Mouse (Mus musculus) embryonic facial prominence, embryonic 15.5 days (tissue): ENCODE data around the gene Tia1. TPM values are rescaled to one million over a fixed set of nuclear protein-coding genes. Genes with fewer than 3 reads are reported as not detected.

Experiments used
- ATAC-seq: fragments of 200-750 bp; cut with Nextera tagmentation; 2 replicates; pipeline ENCODE4 v1.8.0; 2017; ENCODE audit warnings: low read depth, moderate TSS enrichment; ENCODE audit not compliant: insufficient number of reproducible peaks, low FRiP score, low TSS enrichment
- H3K27ac ChIP-seq: fragments of 300-500 bp; sonication (generic); replicated peaks from 2 replicates; pipeline ENCODE4 v1.5.1; 2015; ENCODE audit warnings: mild to moderate bottlenecking, inconsistent platforms
- H3K27me3 ChIP-seq: fragments of 300-500 bp; sonication (generic); 2 replicates; pipeline ENCODE4 v1.6.1; 2015; ENCODE audit warnings: inconsistent platforms
- H3K36me3 ChIP-seq: fragments of 300-500 bp; sonication (generic); 2 replicates; pipeline ENCODE4 v1.6.1; 2015; ENCODE audit warnings: mild to moderate bottlenecking, inconsistent platforms
- H3K4me1 ChIP-seq: fragments of 300-500 bp; sonication (generic); 2 replicates; pipeline ENCODE4 v1.6.1; 2015; ENCODE audit warnings: inconsistent platforms
- H3K4me2 ChIP-seq: fragments of 300-500 bp; sonication (generic); replicated peaks from 2 replicates; pipeline ENCODE4 v1.6.1; 2015; ENCODE audit warnings: mild to moderate bottlenecking, inconsistent platforms
- H3K4me3 ChIP-seq: fragments of 300-500 bp; sonication (generic); replicated peaks from 2 replicates; pipeline ENCODE4 v1.5.1; 2015; ENCODE audit warnings: mild to moderate bottlenecking, inconsistent platforms
- H3K9ac ChIP-seq: fragments of 300-500 bp; sonication (generic); 2 replicates; pipeline ENCODE4 v1.6.1; 2015; ENCODE audit warnings: inconsistent platforms
- H3K9me3 ChIP-seq: fragments of 300-500 bp; sonication (generic); replicated peaks from 2 replicates; pipeline ENCODE4 v1.6.1; 2016; ENCODE audit warnings: inconsistent platforms
- WGBS: fragments of 180-500 bp; shearing (Covaris S2); methylation state at CpG from one replicate; pipeline ENCODE4 v1.1.7; 2015; 5-methylcytosine and 5-hydroxymethylcytosine counted together
- polyA plus RNA-seq: library from polyadenylated mRNA; unstranded; fragments of >200 nt; fragmentation: Nextera tagmentation; extraction: Ambion mirVana; gene quantifications from 2 replicates; pipeline ENCODE4 v1.2.1, GENCODE M21; 2015

Tia1 gene
- polyA plus RNA-seq, 1 experiment from 2014 or later = 185 TPM

DNA sequence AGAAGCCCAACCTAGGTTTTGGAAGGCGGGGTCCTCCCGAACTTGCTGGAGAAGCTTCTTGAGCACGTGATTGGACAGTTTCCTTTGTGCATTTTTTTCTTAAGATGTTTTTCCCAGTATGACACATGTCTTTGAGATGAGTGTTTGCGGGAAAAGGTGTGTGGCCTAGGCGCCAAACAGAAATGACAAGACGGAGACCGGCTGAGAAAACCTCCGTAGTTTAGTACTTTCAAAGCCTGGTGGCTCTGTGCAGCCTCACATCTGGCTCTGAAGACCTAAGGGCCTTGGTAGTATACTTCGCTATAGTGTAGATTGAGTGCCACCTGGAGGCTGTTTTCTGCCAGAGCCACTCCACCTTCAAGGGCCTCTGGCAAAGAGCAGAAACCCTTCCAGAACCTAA, 3.0 kb upstream of the Tia1 start:
- Histone ChIP-seq H3K27me3 (no peaks in the 10 kb centered on the region), H3K4me3 (peak overlapping the region; percentile 35), H3K27ac (0 out of 2 replicates have a peak overlapping the region, but pooled peaks have one; percentile 48), H3K36me3 (no peaks in the 10 kb centered on the region), H3K9ac (no peak overlapping the region), H3K4me2 (peak overlapping the region; percentile 45), H3K4me1 (peaks cover 17% of the 10 kb centered on the region), H3K9me3 (no peaks in the 10 kb centered on the region)
- WGBS = 3% methylated on average over 9 of the region's 9 CpGs
- no peak for ATAC-seq

DNA sequence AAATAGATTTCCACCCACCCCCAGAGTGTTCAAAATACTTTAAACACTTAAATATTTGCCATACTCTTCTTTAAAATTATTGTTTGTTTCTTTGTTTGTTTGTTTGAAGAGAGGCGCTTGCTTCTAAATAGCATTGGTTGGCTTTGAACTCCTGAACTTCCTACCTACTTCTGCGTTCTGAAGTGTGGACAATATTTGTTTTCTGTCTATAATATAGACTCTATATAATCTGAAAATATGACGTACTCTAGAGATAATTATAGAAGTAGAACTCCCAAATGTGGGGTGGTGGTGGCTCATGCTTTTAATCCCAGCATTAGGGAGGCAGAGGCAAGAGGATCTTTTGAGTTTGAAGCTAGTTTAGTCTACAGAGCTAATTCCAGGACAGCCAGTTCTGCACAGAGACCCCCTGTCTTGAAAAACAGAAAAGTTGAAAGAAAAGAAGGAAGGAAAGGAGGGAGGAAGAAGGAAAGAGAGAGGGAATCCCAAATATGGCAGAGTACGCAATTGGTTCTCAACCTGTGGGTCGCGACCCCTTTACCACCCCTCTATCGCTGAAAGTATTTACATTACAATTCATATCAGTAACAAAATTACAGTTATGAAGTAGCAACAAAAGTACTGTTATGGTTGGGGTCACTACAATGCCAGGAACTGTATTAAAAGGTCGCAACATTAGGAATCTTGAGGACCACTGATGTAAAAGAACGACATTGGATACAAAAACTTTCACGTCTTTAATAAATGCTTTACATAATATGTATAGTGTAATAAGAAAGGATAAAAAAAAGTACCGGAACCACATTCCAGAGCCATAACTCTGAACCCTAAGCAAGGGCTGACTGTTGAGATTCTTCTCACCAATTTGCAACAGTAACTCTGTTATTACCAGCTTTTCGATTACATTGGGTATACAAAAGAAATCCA, 1.1 kb upstream of the Tia1 start:
- Histone ChIP-seq H3K9me3 (no peaks in the 10 kb centered on the region), H3K4me2 (peak overlapping the region; percentile 51), H3K4me1 (0 out of 2 replicates have a peak, but pooled peaks cover 6% of the 10 kb centered on the region), H3K4me3 (peak overlapping the region; percentile 64), H3K9ac (peak overlapping the region; percentile 91; the same call in 1 of the 2 replicates), H3K27me3 (no peaks in the 10 kb centered on the region), H3K36me3 (no peaks in the 10 kb centered on the region), H3K27ac (peak overlapping the region; percentile 100)
- 30% methylated on average over 12 of the region's 12 CpGs for WGBS
- ATAC-seq = no peak

DNA sequence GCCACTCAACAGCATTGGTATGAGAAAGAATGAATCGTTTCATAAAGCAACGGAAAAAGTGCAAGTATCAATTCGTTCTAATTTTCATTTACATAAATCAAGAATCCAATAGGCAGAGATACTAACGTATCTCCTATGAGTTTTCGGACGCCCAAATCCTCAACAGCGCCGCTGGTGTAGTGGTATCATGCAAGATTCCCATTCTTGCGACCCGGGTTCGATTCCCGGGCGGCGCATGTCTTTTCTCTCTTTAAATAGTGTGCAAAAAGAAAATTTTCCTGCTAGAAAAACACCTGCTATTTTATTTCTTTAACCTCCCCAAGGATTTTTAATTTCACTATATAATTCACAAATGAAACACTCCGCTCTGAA, 305 bp upstream of the Tia1 start:
- WGBS = under 1% methylated on average over 15 of the region's 15 CpGs
- Histone ChIP-seq H3K4me2 (peak overlapping the region; percentile 51), H3K36me3 (no peaks in the 10 kb centered on the region), H3K27me3 (no peaks in the 10 kb centered on the region), H3K9ac (peak overlapping the region; percentile 91), H3K27ac (peak overlapping the region; percentile 100), H3K9me3 (no peaks in the 10 kb centered on the region), H3K4me1 (0 out of 2 replicates have a peak, but pooled peaks cover 6% of the 10 kb centered on the region), H3K4me3 (peak overlapping the region; percentile 64)
- ATAC-seq = peak; percentile 78

DNA sequence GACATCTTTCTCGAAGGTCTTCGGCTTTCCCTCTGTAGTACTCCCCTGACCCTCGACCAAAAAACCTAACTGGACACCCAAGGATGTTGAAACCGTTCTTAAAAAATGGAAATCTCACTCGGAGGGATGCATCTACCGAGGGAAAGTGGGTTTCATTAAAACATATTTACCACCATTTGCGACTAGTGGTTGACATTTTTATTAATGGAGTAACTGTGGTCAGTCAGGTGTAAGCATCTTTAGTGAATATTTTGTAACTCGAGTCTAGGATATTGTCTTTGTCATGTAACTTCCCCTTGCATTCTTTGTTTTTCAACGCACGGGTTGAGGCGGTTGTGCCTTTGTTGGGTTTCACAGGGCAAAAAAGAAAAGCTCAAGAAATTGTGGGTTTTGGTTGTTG, 977 bp downstream of the Tia1 start:
- Histone ChIP-seq H3K27me3 (no peaks in the 10 kb centered on the region), H3K9me3 (no peaks in the 10 kb centered on the region), H3K36me3 (no peaks in the 10 kb centered on the region), H3K4me2 (peak overlapping the region; percentile 51), H3K4me3 (peak overlapping the region; percentile 64), H3K9ac (peak overlapping the region; percentile 91), H3K4me1 (0 out of 2 replicates have a peak, but pooled peaks cover 6% of the 10 kb centered on the region), H3K27ac (peak overlapping the region; percentile 100)
- ATAC-seq = no peak
- WGBS = under 1% methylated on average over 11 of the region's 11 CpGs

DNA sequence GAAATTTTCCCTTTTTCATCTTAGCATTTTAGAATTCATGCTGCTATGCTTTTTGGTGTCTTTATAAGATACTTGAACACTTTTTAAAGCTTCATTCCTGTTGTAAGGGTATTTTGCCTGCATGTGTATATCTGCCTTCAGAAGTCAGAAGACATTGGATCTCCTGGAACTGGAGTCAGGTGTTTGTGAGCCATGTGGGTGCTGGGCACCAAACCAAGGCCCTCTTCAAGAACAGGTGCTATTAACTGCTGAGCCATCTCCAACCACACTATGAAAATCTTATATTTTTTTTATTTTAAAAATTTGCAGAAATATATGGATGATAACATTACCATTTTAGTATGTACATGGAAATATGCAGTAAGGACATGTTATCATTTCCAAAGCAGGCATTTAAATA, 2.3 kb downstream of the Tia1 start:
- Histone ChIP-seq H3K4me2 (0 out of 2 replicates have a peak overlapping the region, but pooled peaks have one; percentile 15), H3K36me3 (no peaks in the 10 kb centered on the region), H3K27ac (no peak overlapping the region), H3K9ac (no peak overlapping the region), H3K4me3 (no peak overlapping the region), H3K27me3 (no peaks in the 10 kb centered on the region), H3K9me3 (no peaks in the 10 kb centered on the region), H3K4me1 (0 out of 2 replicates have a peak, but pooled peaks cover 2% of the 10 kb centered on the region)
- ATAC-seq = no peak

DNA sequence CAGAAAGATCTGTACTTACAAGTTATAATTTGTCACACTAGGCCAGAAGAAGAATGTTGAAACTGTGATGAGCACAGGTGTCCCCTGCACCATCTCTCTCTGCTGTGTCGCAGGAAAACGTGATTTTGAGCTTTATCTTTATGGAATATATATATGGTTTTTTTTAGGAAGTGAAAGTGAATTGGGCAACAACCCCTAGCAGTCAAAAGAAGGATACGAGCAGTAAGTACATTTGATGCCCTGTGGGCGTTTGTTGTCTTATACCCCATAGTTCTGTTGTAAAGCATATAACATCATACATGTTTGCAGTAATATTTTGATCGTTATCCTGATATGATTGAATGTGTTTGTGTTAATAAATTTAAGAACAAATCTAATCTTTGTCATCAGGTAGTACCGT, 14.7 kb downstream of the Tia1 start:
- ATAC-seq = no peak
- Histone ChIP-seq H3K4me1 (no peaks in the 10 kb centered on the region), H3K27ac (no peak overlapping the region), H3K9me3 (no peaks in the 10 kb centered on the region), H3K36me3 (peaks cover 71% of the 10 kb centered on the region), H3K27me3 (no peaks in the 10 kb centered on the region), H3K9ac (no peak overlapping the region), H3K4me2 (no peak overlapping the region), H3K4me3 (no peak overlapping the region)
- 88% methylated on average over 6 of the region's 6 CpGs for WGBS

DNA sequence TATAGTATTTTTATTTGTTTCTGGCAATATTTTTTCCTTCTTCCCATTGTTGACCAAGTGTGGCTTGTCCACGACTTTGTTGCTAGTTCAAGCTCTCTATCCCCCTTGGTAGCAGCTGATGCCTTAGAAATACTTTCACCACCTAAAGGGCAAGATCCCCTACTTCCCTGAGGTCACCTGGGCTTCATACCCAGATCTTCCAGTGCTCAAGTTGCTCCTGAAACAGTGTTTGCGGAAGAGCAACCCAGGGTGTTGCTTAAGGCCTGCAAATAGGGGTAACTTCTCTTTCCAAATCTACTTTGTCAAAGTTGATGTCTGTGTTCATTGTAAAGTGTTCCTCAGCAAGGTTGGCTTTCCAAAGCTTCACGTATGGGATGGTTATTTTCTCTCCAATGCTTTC, 15.2 kb downstream of the Tia1 start:
- Histone ChIP-seq H3K27me3 (no peaks in the 10 kb centered on the region), H3K4me2 (no peak overlapping the region), H3K9me3 (no peaks in the 10 kb centered on the region), H3K27ac (no peak overlapping the region), H3K36me3 (peaks cover 69% of the 10 kb centered on the region), H3K9ac (no peak overlapping the region), H3K4me1 (no peaks in the 10 kb centered on the region), H3K4me3 (no peak overlapping the region)
- 90% methylated on average over 3 of the region's 3 CpGs for WGBS
- no peak for ATAC-seq

DNA sequence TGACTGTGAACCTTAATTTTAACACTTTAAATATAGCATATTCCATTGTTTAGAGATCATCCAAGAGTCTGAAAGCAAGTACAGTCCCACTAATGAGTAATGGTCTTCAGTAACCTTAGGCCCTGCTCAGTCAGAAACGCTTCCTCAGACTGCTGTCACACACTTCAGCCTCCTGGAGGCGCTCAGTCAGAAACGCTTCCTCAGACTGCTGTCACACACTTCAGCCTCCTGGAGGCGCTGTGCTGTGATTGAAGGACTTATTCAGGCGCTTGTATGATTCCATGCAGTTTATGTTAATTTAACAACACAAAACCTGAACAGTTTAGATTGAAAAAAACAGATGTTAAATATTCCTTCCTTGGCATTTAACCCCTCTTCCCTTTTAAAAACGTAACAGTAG, 16.5 kb downstream of the Tia1 start:
- Histone ChIP-seq H3K4me2 (no peak overlapping the region), H3K4me3 (no peak overlapping the region), H3K4me1 (no peaks in the 10 kb centered on the region), H3K9me3 (no peaks in the 10 kb centered on the region), H3K27ac (no peak overlapping the region), H3K36me3 (peaks cover 70% of the 10 kb centered on the region), H3K9ac (no peak overlapping the region), H3K27me3 (no peaks in the 10 kb centered on the region)
- no peak for ATAC-seq
- 81% methylated on average over 6 of the region's 6 CpGs for WGBS

DNA sequence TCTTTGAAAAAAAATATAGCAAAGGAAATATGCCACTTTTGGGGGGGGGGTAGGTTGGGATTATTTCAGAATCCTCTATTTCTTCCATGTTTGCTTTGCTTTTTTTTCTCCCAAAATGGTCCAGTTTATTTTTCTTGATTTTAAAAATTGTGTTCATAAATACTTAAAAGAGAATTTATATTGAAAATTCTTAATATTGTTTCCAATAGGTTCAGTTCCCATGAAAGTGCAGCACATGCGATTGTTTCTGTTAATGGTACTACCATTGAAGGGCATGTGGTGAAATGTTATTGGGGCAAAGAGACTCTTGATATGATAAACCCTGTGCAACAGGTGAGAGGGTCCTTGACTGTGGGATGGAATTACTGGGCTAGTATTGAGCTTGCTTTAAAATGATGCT, 22.3 kb downstream of the Tia1 start, which contains the start of gene Gm44790:
TSS of gene Gm44790 (plus strand) at position 301 of the 400 bp plus-strand sequence.
- Histone ChIP-seq H3K36me3 (peaks cover 58% of the 10 kb centered on the region), H3K4me2 (no peak within 1 kb of the TSS), H3K9me3 (no peaks in the 10 kb centered on the region), H3K4me1 (no peaks in the 10 kb centered on the region), H3K27ac (no peak within 1 kb of the TSS), H3K9ac (no peak within 1 kb of the TSS), H3K27me3 (no peaks in the 10 kb centered on the region), H3K4me3 (no peak within 1 kb of the TSS)
- 93% methylated on average over 1 of the region's 1 CpGs for WGBS
- no peak for ATAC-seq

DNA sequence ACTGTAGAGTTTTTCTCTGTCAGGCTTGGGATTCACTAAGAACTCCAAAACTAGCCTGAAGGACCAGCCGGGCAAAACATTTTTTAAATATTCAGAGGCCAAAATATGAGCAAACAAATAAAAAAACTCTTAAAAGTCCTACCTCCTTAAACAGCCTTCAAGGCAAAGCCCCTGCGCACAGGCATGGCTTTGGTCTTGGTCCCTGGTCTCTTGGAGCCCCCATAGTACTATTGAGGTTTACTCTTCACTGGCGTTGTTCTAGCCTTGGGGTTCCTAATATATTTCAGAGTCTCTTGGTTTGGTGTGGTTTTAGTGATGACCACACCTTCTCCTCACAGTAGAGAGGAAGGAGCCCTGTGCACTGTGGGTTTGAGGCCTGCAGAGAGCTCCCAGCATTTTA, 27.5 kb downstream of the Tia1 start:
- 92% methylated on average over 3 of the region's 3 CpGs for WGBS
- no peak overlapping the region for H3K4me3 ChIP-seq
- H3K4me2 ChIP-seq = no peak overlapping the region
- H3K36me3 ChIP-seq = peaks cover 79% of the 10 kb centered on the region
- H3K4me1 ChIP-seq = no peaks in the 10 kb centered on the region
- no peak overlapping the region for H3K9ac ChIP-seq
- H3K27ac ChIP-seq = no peak overlapping the region
- ATAC-seq = no peak
- H3K9me3 ChIP-seq = no peaks in the 10 kb centered on the region
- H3K27me3 ChIP-seq = no peaks in the 10 kb centered on the region

DNA sequence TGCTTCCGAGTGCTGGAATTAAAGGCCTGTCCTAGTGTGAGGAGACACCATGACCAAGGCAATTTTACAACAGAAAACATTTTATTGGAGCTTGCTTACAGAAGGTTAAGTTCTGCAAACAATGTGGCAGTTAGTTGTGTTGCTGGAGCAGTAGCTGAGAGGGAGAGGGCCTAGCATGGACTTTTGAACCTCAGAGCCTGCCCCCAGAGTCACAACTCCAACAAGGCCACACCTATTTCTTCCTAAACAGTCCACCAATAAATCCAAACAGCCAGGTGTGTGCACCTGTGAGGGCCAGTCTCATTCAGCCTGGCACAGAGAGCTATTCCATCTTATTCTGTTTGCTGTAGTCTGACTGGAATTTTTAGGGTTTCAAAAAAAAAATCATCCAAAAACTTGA, 29.7 kb downstream of the Tia1 start:
- ATAC-seq = no peak
- no peaks in the 10 kb centered on the region for H3K4me1 ChIP-seq
- no peak overlapping the region for H3K4me2 ChIP-seq
- no peak overlapping the region for H3K4me3 ChIP-seq
- 78% methylated on average over 1 of the region's 1 CpGs for WGBS
- H3K9me3 ChIP-seq = no peaks in the 10 kb centered on the region
- peaks cover 59% of the 10 kb centered on the region for H3K36me3 ChIP-seq
- no peak overlapping the region for H3K27ac ChIP-seq
- no peak overlapping the region for H3K9ac ChIP-seq
- H3K27me3 ChIP-seq = no peaks in the 10 kb centered on the region
